Mouse (Mus musculus) R1 (cell line): ENCODE measurements around the gene Tmem115.

Experiments
- DNase-seq: peaks from one replicate; pipeline ENCODE4 v3.0.0-alpha.2; 2018; ENCODE audit warnings: low read depth, low spot score

The Tmem115 gene

GRCm38 (mm10) chr9:107549297-107550074 lies 15.7 kb downstream of the Tmem115 start:
- no peak for DNase-seq

GRCm38 (mm10) chr9:107550491-107551116 lies 16.9 kb downstream of the Tmem115 start:
- DNase-seq: peak; percentile 60

GRCm38 (mm10) chr9:107551117-107551889 lies 17.6 kb downstream of the Tmem115 start, which contains the start of gene Rassf1:
TSS of gene Rassf1 (plus strand) at chr9:107551555.
- DNase-seq: peak; percentile 68

- DNase-seq: no peak
These were observed 18.2 kb downstream of the Tmem115 start for GRCm38 (mm10) chr9:107551890-107552355.

GRCm38 (mm10) chr9:107552690-107553393 lies 19.1 kb downstream of the Tmem115 start:
- DNase-seq: no peak

GRCm38 (mm10) chr9:107553541-107554318 lies 20.0 kb downstream of the Tmem115 start:
- DNase-seq: no peak

- peak; percentile 98 for DNase-seq
These were observed 20.6 kb downstream of the Tmem115 start for GRCm38 (mm10) chr9:107554319-107554825.

GRCm38 (mm10) chr9:107555031-107555457 lies 21.3 kb downstream of the Tmem115 start:
- DNase-seq: peak; percentile 77

- DNase-seq: no peak
These were observed 22.0 kb downstream of the Tmem115 start for GRCm38 (mm10) chr9:107555701-107556100.

GRCm38 (mm10) chr9:107556346-107556745 lies 22.6 kb downstream of the Tmem115 start:
- no peak for DNase-seq

GRCm38 (mm10) chr9:107563029-107563581 lies 29.4 kb downstream of the Tmem115 start, which contains the start of gene Tusc2:
TSS of gene Tusc2 (plus strand) at chr9:107563255.
- peak; percentile 97 for DNase-seq

GRCm38 (mm10) chr9:107565556-107565955 lies 31.8 kb downstream of the Tmem115 start:
- DNase-seq: peak; percentile 43

- peak; percentile 69 for DNase-seq
These were observed 32.4 kb downstream of the Tmem115 start for GRCm38 (mm10) chr9:107566041-107566709.

- DNase-seq: no peak
These were observed 33.1 kb downstream of the Tmem115 start for GRCm38 (mm10) chr9:107566855-107567254.

GRCm38 (mm10) chr9:107567702-107568319 lies 34.1 kb downstream of the Tmem115 start, which contains the start of gene Hyal2:
TSS of gene Hyal2 (plus strand) at chr9:107567945.
- DNase-seq: no peak

- DNase-seq: peak; percentile 95
These were observed 34.9 kb downstream of the Tmem115 start for GRCm38 (mm10) chr9:107568331-107569261.

GRCm38 (mm10) chr9:107569270-107569669 lies 35.5 kb downstream of the Tmem115 start:
- no peak for DNase-seq

GRCm38 (mm10) chr9:107570016-107570415 lies 36.3 kb downstream of the Tmem115 start:
- no peak for DNase-seq
